ENCODE assay signal across 13 mouse cellular contexts in the genomic region with DNA sequence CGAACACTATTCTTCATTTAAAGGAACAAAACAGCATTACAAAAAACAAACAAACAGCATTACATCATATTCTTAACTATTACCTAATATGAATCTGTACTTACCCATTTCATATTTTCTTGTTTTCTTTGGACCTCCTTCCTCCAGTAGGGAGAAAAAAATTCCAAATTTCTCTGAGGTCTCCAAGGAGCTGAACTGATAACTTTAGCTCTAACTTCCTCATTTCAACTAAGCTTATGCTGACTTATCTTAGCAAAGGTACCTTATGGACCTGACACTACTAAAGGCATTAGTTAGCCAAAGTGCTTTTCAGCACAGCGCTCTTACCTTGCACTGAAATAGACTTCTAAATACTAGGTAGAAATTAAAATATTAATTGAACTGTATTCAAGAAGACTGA. TPM values are rescaled to one million over a fixed set of nuclear protein-coding genes. Genes with fewer than 3 reads are reported as not detected.
DNase-seq lines count a peak whose midpoint lies in the region; ATAC-seq and TF ChIP-seq lines count a peak whose summit lies in the region.
"Had no signal": no experiment of that assay in that cellular context is flagged by ENCODE, and none has a peak within 500 bp of the region (broad histone marks: within the 10 kb centered on the region; RNA-seq: fewer than 3 reads in every experiment).

No protein-coding gene starts in this region.

- no peaks in the 10 kb centered on the region for H3K79me2 ChIP-seq in macrophage (ENCODE audit: inconsistent target)

- peak overlapping the region in 1 of 2 experiments; percentile 52; a peak in 2 of 4 replicates for H3K4me3 ChIP-seq in heart, embryonic 14.5 days (ENCODE audit: control insufficient read depth in 1 of 2, insufficient read depth in 1 of 2, low read depth in 1 of 2, low read length in 2 of 2)
- no peak overlapping the region for H3K4me3 ChIP-seq in heart, embryonic 12.5 days
- H3K4me3 ChIP-seq in lung, embryonic 15.5 days = no peak overlapping the region
- no peak overlapping the region for H3K4me3 ChIP-seq in intestine, postnatal 0 days (ENCODE audit: low read depth, low read length)
- peak overlapping the region; percentile 62 for H3K4me3 ChIP-seq in macrophage (ENCODE audit: inconsistent target)
- no peak overlapping the region for H3K4me3 ChIP-seq in layer of hippocampus, adult 2 months
- H3K4me3 ChIP-seq: midbrain, embryonic 15.5 days had no signal

- 0 out of 2 replicates have a peak, but pooled peaks cover 6% of the 10 kb centered on the region for H3K36me3 ChIP-seq in heart, embryonic 14.5 days (ENCODE audit: control insufficient read depth, insufficient read depth, low read length)
- H3K36me3 ChIP-seq in heart, embryonic 12.5 days = no peaks in the 10 kb centered on the region; the same call in 1 of the 2 replicates
- no peaks in the 10 kb centered on the region for H3K36me3 ChIP-seq in lung, embryonic 15.5 days
- peaks cover 8% of the 10 kb centered on the region; the same call in 1 of the 2 replicates for H3K36me3 ChIP-seq in intestine, postnatal 0 days (ENCODE audit: control insufficient read depth, insufficient read depth)
- 0 out of 2 replicates have a peak, but pooled peaks cover 5% of the 10 kb centered on the region for H3K36me3 ChIP-seq in macrophage (ENCODE audit: inconsistent target)
- H3K36me3 ChIP-seq: midbrain, embryonic 15.5 days had no signal

- no peaks in the 10 kb centered on the region for H3K27me3 ChIP-seq in heart, embryonic 14.5 days (ENCODE audit: control insufficient read depth, insufficient read depth, low read length)
- H3K27me3 ChIP-seq in heart, embryonic 12.5 days (replicated peaks) = no peaks in the 10 kb centered on the region
- H3K27me3 ChIP-seq in lung, embryonic 15.5 days = no peaks in the 10 kb centered on the region
- no peaks in the 10 kb centered on the region for H3K27me3 ChIP-seq in intestine, postnatal 0 days (replicated peaks; ENCODE audit: control insufficient read depth, insufficient read depth, low read length)
- H3K27me3 ChIP-seq: midbrain, embryonic 15.5 days had no signal

- peak overlapping the region; percentile 75 for H3K4me2 ChIP-seq in heart, embryonic 14.5 days (ENCODE audit: low read length)
- no peak overlapping the region; the same call in 1 of the 2 replicates for H3K4me2 ChIP-seq in heart, embryonic 12.5 days
- peak overlapping the region; percentile 68 for H3K4me2 ChIP-seq in lung, embryonic 15.5 days
- H3K4me2 ChIP-seq in intestine, postnatal 0 days (replicated peaks; ENCODE audit: low read depth) = peak overlapping the region; percentile 72; the same call in 1 of the 2 replicates

- peak overlapping the region; percentile 75; the same call in 1 of the 2 replicates for H3K9ac ChIP-seq in heart, embryonic 14.5 days (ENCODE audit: low read length)
- no peak overlapping the region for H3K9ac ChIP-seq in heart, embryonic 12.5 days
- H3K9ac ChIP-seq in lung, embryonic 15.5 days = no peak overlapping the region
- no peak overlapping the region for H3K9ac ChIP-seq in intestine, postnatal 0 days (ENCODE audit: low read depth, low read length)
- H3K9ac ChIP-seq: midbrain, embryonic 15.5 days had no signal

- no peaks in the 10 kb centered on the region for H3K9me3 ChIP-seq in heart, embryonic 14.5 days (ENCODE audit: control insufficient read depth, low read length)
- no peaks in the 10 kb centered on the region for H3K9me3 ChIP-seq in heart, embryonic 12.5 days (replicated peaks)
- H3K9me3 ChIP-seq in lung, embryonic 15.5 days = no peaks in the 10 kb centered on the region
- no peaks in the 10 kb centered on the region for H3K9me3 ChIP-seq in intestine, postnatal 0 days (ENCODE audit: control insufficient read depth)
- H3K9me3 ChIP-seq: midbrain, embryonic 15.5 days had no signal

- TF ChIP-seq CTCF in intestine, postnatal 0 days (IDR thresholded peaks at IDR 0.05; ENCODE audit: low read depth) = no peak
- no peak for TF ChIP-seq CTCF in layer of hippocampus, adult 2 months (conservative IDR thresholded peaks at IDR 0.05)

- no peak for DNase-seq in lung, postnatal 4 days
- DNase-seq in layer of hippocampus, adult 2 months (ENCODE audit: low spot score in 2 of 2) = no peak
- DNase-seq in thymus, postnatal 10 days (ENCODE audit: low spot score in 2 of 2) = no peak
- DNase-seq: cerebellum, adult 11-12 months; kidney, adult 18-20 months; right cerebral cortex, postnatal 25 days; thymus, postnatal 14 days had no signal

- no peak for ATAC-seq in heart, embryonic 14.5 days (ENCODE audit: insufficient number of reproducible peaks, insufficient read depth, low FRiP score, low read depth)
- no peak for ATAC-seq in heart, embryonic 12.5 days (ENCODE audit: insufficient number of reproducible peaks, low FRiP score)
- ATAC-seq in lung, embryonic 15.5 days (ENCODE audit: borderline replicate concordance, extremely low read depth, low FRiP score, low TSS enrichment) = no peak
- ATAC-seq in intestine, postnatal 0 days = no peak
- ATAC-seq: midbrain, embryonic 15.5 days had no signal

- H3K4me1 ChIP-seq in heart, embryonic 14.5 days (ENCODE audit: control insufficient read depth in 2 of 2, insufficient read depth in 2 of 2, low read length in 2 of 2) = peaks cover 0 to 7% of the 10 kb centered on the region in 2 experiments; a peak in 1 of 4 replicates
- H3K4me1 ChIP-seq in heart, embryonic 12.5 days (replicated peaks) = peaks cover 8% of the 10 kb centered on the region
- peaks cover 11% of the 10 kb centered on the region; the same call in 1 of the 2 replicates for H3K4me1 ChIP-seq in lung, embryonic 15.5 days
- H3K4me1 ChIP-seq in intestine, postnatal 0 days (replicated peaks; ENCODE audit: control insufficient read depth, insufficient read depth, low read length) = no peaks in the 10 kb centered on the region; the same call in 1 of the 2 replicates

- H3K27ac ChIP-seq in heart, embryonic 14.5 days (replicated peaks in 1 of 2; ENCODE audit: control insufficient read depth in 1 of 2, insufficient read depth in 1 of 2, low read depth in 2 of 2, low read length in 2 of 2) = no peak overlapping the region
- H3K27ac ChIP-seq in heart, embryonic 12.5 days (ENCODE audit: poor library complexity, severe bottlenecking) = no peak overlapping the region
- no peak overlapping the region for H3K27ac ChIP-seq in lung, embryonic 15.5 days
- no peak overlapping the region for H3K27ac ChIP-seq in intestine, postnatal 0 days (ENCODE audit: low read depth, low read length)
- no peak overlapping the region; the same call in 1 of the 2 replicates for H3K27ac ChIP-seq in macrophage
- no peak overlapping the region for H3K27ac ChIP-seq in layer of hippocampus, adult 2 months
- H3K27ac ChIP-seq: midbrain, embryonic 15.5 days had no signal

- 96% methylated on average over 2 of the region's 2 CpGs for WGBS in heart, embryonic 14.5 days
- 94% methylated on average over 2 of the region's 2 CpGs for WGBS in heart, embryonic 12.5 days
- 94% methylated on average over 2 of the region's 2 CpGs for WGBS in lung, embryonic 15.5 days
- 95% methylated on average over 2 of the region's 2 CpGs for WGBS in intestine, postnatal 0 days
- WGBS in macrophage (ENCODE audit: missing documents) = 97% methylated on average over 2 of the region's 2 CpGs

RNA-seq across cellular contexts. Expression of a gene that starts 1.2 kb away (rescaled TPM):
- polyA plus RNA-seq in heart, embryonic 14.5 days (2014; fragmentation: Nextera tagmentation; extraction: Ambion mirVana) = 43.9 and 45.3 TPM in 2 replicates
- polyA plus RNA-seq in heart, embryonic 12.5 days (2016; fragmentation: Nextera tagmentation; extraction: Ambion mirVana) = 35.5 and 38.5 TPM in 2 replicates
- polyA plus RNA-seq in lung, embryonic 15.5 days (2015; fragmentation: Nextera tagmentation; extraction: Ambion mirVana) = 18.9 and 23.0 TPM in 2 replicates
- polyA plus RNA-seq in intestine, postnatal 0 days (2015; fragmentation: Nextera tagmentation; extraction: Ambion mirVana) = 62.9 and 66.0 TPM in 2 replicates
- 10 to 100 TPM; 10.7 to 52.2 (median 32.6) TPM for total RNA-seq in macrophage (2018; cell fraction: chromatin; rRNA removed)
- total RNA-seq in macrophage (2018; cell fraction: cytosol; rRNA removed) = 10 to 100 TPM; 34.7 to 71.9 (median 49.3) TPM
- total RNA-seq in macrophage (2018; cell fraction: nucleus; rRNA removed) = 100 to 1,000 TPM in 1 of 26 experiments, 10 to 100 TPM in 25; 15.0 to 121 (median 51.7) TPM
- polyA plus RNA-seq in macrophage (2018) = 43.0 to 79.1 TPM (median 62.3 TPM) in 3 replicates
- total RNA-seq in layer of hippocampus, adult 2 months (2021) = 1 to 10 TPM; 2.5 to 3.3 TPM

RNA-seq across cellular contexts. Expression of a gene that starts 43.4 kb away (rescaled TPM):
- polyA plus RNA-seq in heart, embryonic 14.5 days (2014; fragmentation: Nextera tagmentation; extraction: Ambion mirVana) = 47.8 and 49.1 TPM in 2 replicates
- polyA plus RNA-seq in heart, embryonic 12.5 days (2016; fragmentation: Nextera tagmentation; extraction: Ambion mirVana) = 38.5 and 39.9 TPM in 2 replicates
- 49.4 and 54.4 TPM in 2 replicates for polyA plus RNA-seq in lung, embryonic 15.5 days (2015; fragmentation: Nextera tagmentation; extraction: Ambion mirVana)
- polyA plus RNA-seq in intestine, postnatal 0 days (2015; fragmentation: Nextera tagmentation; extraction: Ambion mirVana) = 179 and 207 TPM in 2 replicates
- 100 to 1,000 TPM in 4 of 26 experiments, 10 to 100 TPM in 22; 39.3 to 129 (median 67.8) TPM for total RNA-seq in macrophage (2018; cell fraction: chromatin; rRNA removed)
- total RNA-seq in macrophage (2018; cell fraction: cytosol; rRNA removed) = 100 to 1,000 TPM in 4 of 26 experiments, 10 to 100 TPM in 22; 42.0 to 109 (median 78.0) TPM
- 100 to 1,000 TPM in 2 of 26 experiments, 10 to 100 TPM in 24; 42.9 to 113 (median 70.4) TPM for total RNA-seq in macrophage (2018; cell fraction: nucleus; rRNA removed)
- 77.4 to 167 TPM (median 84.9 TPM) in 3 replicates for polyA plus RNA-seq in macrophage (2018)
- total RNA-seq in layer of hippocampus, adult 2 months (2021) = 10 to 100 TPM; 17.9 to 19.5 TPM
